In the genomic region with DNA sequence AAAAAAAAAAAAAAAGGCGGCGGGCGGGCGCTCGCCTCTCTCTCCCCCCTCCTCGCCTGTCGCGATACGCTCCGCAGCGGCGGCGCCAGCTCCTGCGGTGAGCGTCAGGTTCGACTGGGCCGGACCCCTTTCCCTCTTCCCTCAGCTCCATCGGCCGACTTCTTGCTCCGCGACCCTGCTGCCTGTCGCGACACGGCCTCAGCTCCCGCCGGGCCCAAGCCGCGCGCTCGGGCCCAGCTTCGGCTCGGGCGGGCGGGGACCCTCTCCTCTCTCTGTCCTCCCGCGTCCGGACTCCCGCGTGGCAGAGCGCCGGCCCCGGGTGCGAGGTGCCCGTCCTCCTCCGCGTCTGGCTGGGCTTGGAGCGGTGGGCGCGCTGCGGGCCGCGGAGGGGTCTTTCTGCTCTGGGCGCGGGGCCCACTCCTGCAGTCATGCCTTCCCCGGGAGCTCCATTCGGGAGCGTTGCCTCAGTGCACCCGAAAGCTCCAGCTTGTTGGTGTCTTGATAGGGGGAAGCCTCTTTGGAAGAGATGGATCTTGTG, we compare ENCODE assay signal across 8 mouse cellular contexts. TPM values are rescaled to one million over a fixed set of nuclear protein-coding genes. Genes with fewer than 3 reads are reported as not detected.
DNase-seq lines count a peak whose midpoint lies in the region; ATAC-seq lines count a peak whose summit lies in the region.

No protein-coding gene starts in this region.

- peak overlapping the region; percentile 99 for H3K9ac ChIP-seq in heart, embryonic 16.5 days (ENCODE audit: low read length)

- ATAC-seq in heart, embryonic 16.5 days (replicated peaks; ENCODE audit: extremely low read depth, insufficient read depth, low FRiP score) = peak; percentile 1; the same call in 1 of the 2 replicates
- ATAC-seq in megakaryocyte, adult 5-6 weeks (ENCODE audit: poor library complexity, severe bottlenecking) = peak; percentile 20

- intact Hi-C loops in left cerebral cortex, postnatal 25 days (cut with DNase I) = loop anchor here (1.0 kb wide), 1 partner anchor 20 kb away; a partner anchor contains a TSS
- intact Hi-C loops in left cerebral cortex, postnatal 10 days (cut with DNase I) = no loop called here

- no peaks in the 10 kb centered on the region for H3K27me3 ChIP-seq in embryonic facial prominence, embryonic 10.5 days (replicated peaks; ENCODE audit: low read depth, poor library complexity, severe bottlenecking)
- H3K27me3 ChIP-seq in heart, embryonic 16.5 days (ENCODE audit: control insufficient read depth, insufficient read depth, low read length) = no peaks in the 10 kb centered on the region

- H3K9me3 ChIP-seq in embryonic facial prominence, embryonic 10.5 days = no peaks in the 10 kb centered on the region
- no peaks in the 10 kb centered on the region for H3K9me3 ChIP-seq in heart, embryonic 16.5 days (replicated peaks; ENCODE audit: control insufficient read depth, low read length)

- peak overlapping the region; percentile 98 for H3K4me3 ChIP-seq in embryonic facial prominence, embryonic 10.5 days
- H3K4me3 ChIP-seq in heart, embryonic 16.5 days (ENCODE audit: low read length) = peak overlapping the region; percentile 95

- peak overlapping the region; percentile 97 for H3K27ac ChIP-seq in embryonic facial prominence, embryonic 10.5 days (replicated peaks)
- peak overlapping the region; percentile 95 for H3K27ac ChIP-seq in heart, embryonic 16.5 days (ENCODE audit: low read length)

- H3K4me2 ChIP-seq in heart, embryonic 16.5 days (ENCODE audit: low read depth, low read length) = peak overlapping the region; percentile 89

- peaks cover 38% of the 10 kb centered on the region for H3K4me1 ChIP-seq in embryonic facial prominence, embryonic 10.5 days
- peaks cover 33% of the 10 kb centered on the region for H3K4me1 ChIP-seq in heart, embryonic 16.5 days (ENCODE audit: control insufficient read depth, insufficient read depth, low read length)

- peak; percentile 17 to 39 for DNase-seq in left cerebral cortex, postnatal 25 days (ENCODE audit: low spot score in 2 of 2)
- DNase-seq in left cerebral cortex, postnatal 10 days (ENCODE audit: extremely low spot score in 1 of 2, low spot score in 2 of 2) = no peak
- DNase-seq in embryonic facial prominence, embryonic 10.5 days (ENCODE audit: low spot score) = no peak
- DNase-seq in urinary bladder, postnatal 25 days (ENCODE audit: low spot score) = no peak
- no peak for DNase-seq in thymus, postnatal 0 days (ENCODE audit: low spot score)
- DNase-seq in left cerebral cortex, adult 8-10 months (ENCODE audit: low spot score in 2 of 2) = no peak

- peaks cover 61% of the 10 kb centered on the region for H3K36me3 ChIP-seq in embryonic facial prominence, embryonic 10.5 days (replicated peaks)
- H3K36me3 ChIP-seq in heart, embryonic 16.5 days (ENCODE audit: control insufficient read depth, insufficient read depth) = peaks cover 10% of the 10 kb centered on the region

- WGBS in embryonic facial prominence, embryonic 10.5 days = under 1% methylated on average over 56 of the region's 58 CpGs
- WGBS in heart, embryonic 16.5 days = under 1% methylated on average over 41 of the region's 58 CpGs

RNA-seq across cellular contexts. Expression of a gene that starts 0.5 kb away (rescaled TPM):
- 10 to 100 TPM; 53.1 to 58.1 TPM for total RNA-seq in left cerebral cortex, postnatal 25 days (2021)
- total RNA-seq in left cerebral cortex, postnatal 10 days (2021) = 10 to 100 TPM; 48.2 to 60.9 TPM
- polyA plus RNA-seq in embryonic facial prominence, embryonic 10.5 days (2016; fragmentation: Nextera tagmentation; extraction: Ambion mirVana) = 85.6 and 88.0 TPM in 2 replicates
- 29.9 and 32.9 TPM in 2 replicates for polyA plus RNA-seq in heart, embryonic 16.5 days (2015; fragmentation: Nextera tagmentation; extraction: Ambion mirVana)
- total RNA-seq in megakaryocyte, adult 5-6 weeks (2015) = 119 and 123 TPM in 2 replicates
- 23.5 and 36.8 TPM in 2 replicates for total RNA-seq in megakaryocyte, adult 5-6 weeks (2017)
- polyA plus RNA-seq in thymus, postnatal 0 days (2015; fragmentation: Nextera tagmentation; extraction: Ambion mirVana) = 42.6 and 44.5 TPM in 2 replicates
- total RNA-seq in left cerebral cortex, adult 8-10 months (2022) = 10 to 100 TPM; 44.9 to 57.8 (median 51.0) TPM

RNA-seq across cellular contexts. Expression of a gene that starts 15.8 kb away (rescaled TPM):
- 10 to 100 TPM; 45.4 to 46.2 TPM for total RNA-seq in left cerebral cortex, postnatal 25 days (2021)
- total RNA-seq in left cerebral cortex, postnatal 10 days (2021) = 10 to 100 TPM; 54.8 to 63.6 TPM
- polyA plus RNA-seq in embryonic facial prominence, embryonic 10.5 days (2016; fragmentation: Nextera tagmentation; extraction: Ambion mirVana) = 179 and 183 TPM in 2 replicates
- 60.8 and 62.2 TPM in 2 replicates for polyA plus RNA-seq in heart, embryonic 16.5 days (2015; fragmentation: Nextera tagmentation; extraction: Ambion mirVana)
- 15.1 and 21.1 TPM in 2 replicates for total RNA-seq in megakaryocyte, adult 5-6 weeks (2015)
- total RNA-seq in megakaryocyte, adult 5-6 weeks (2017) = 51.0 and 66.7 TPM in 2 replicates
- 88.2 and 93.1 TPM in 2 replicates for polyA plus RNA-seq in thymus, postnatal 0 days (2015; fragmentation: Nextera tagmentation; extraction: Ambion mirVana)
- total RNA-seq in left cerebral cortex, adult 8-10 months (2022) = 10 to 100 TPM; 50.4 to 59.8 (median 55.2) TPM

RNA-seq across cellular contexts. Expression of a gene that starts 15.8 kb away (rescaled TPM):
- 10 to 100 TPM; 40.6 to 45.0 TPM for total RNA-seq in left cerebral cortex, postnatal 25 days (2021)
- total RNA-seq in left cerebral cortex, postnatal 10 days (2021) = 10 to 100 TPM; 34.5 to 37.9 TPM
- 31.0 and 33.0 TPM in 2 replicates for polyA plus RNA-seq in embryonic facial prominence, embryonic 10.5 days (2016; fragmentation: Nextera tagmentation; extraction: Ambion mirVana)
- 15.6 and 17.0 TPM in 2 replicates for polyA plus RNA-seq in heart, embryonic 16.5 days (2015; fragmentation: Nextera tagmentation; extraction: Ambion mirVana)
- 20.8 and 30.4 TPM in 2 replicates for total RNA-seq in megakaryocyte, adult 5-6 weeks (2015)
- total RNA-seq in megakaryocyte, adult 5-6 weeks (2017) = 23.8 and 28.4 TPM in 2 replicates
- polyA plus RNA-seq in thymus, postnatal 0 days (2015; fragmentation: Nextera tagmentation; extraction: Ambion mirVana) = 20.8 and 28.9 TPM in 2 replicates
- total RNA-seq in left cerebral cortex, adult 8-10 months (2022) = 10 to 100 TPM; 36.8 to 46.7 (median 42.9) TPM

RNA-seq across cellular contexts. Expression of a gene that starts 20.1 kb away (rescaled TPM):
- total RNA-seq in left cerebral cortex, postnatal 25 days (2021) = 1 to 10 TPM; 5.0 to 5.7 TPM
- total RNA-seq in left cerebral cortex, postnatal 10 days (2021) = 1 to 10 TPM; 4.4 to 5.5 TPM
- polyA plus RNA-seq in embryonic facial prominence, embryonic 10.5 days (2016; fragmentation: Nextera tagmentation; extraction: Ambion mirVana) = 15.8 and 17.8 TPM in 2 replicates
- polyA plus RNA-seq in heart, embryonic 16.5 days (2015; fragmentation: Nextera tagmentation; extraction: Ambion mirVana) = 20.5 and 22.3 TPM in 2 replicates
- total RNA-seq in megakaryocyte, adult 5-6 weeks (2015) = 7.8 and 8.7 TPM in 2 replicates
- 9.4 and 15.4 TPM in 2 replicates for total RNA-seq in megakaryocyte, adult 5-6 weeks (2017)
- 20.7 and 22.9 TPM in 2 replicates for polyA plus RNA-seq in thymus, postnatal 0 days (2015; fragmentation: Nextera tagmentation; extraction: Ambion mirVana)
- 1 to 10 TPM; 5.7 to 7.6 (median 5.8) TPM for total RNA-seq in left cerebral cortex, adult 8-10 months (2022)

RNA-seq across cellular contexts. Expression of a gene that starts 28.4 kb away (rescaled TPM):
- total RNA-seq in left cerebral cortex, postnatal 25 days (2021) = 100 to 1,000 TPM; 542 to 549 TPM
- total RNA-seq in left cerebral cortex, postnatal 10 days (2021) = 100 to 1,000 TPM; 531 to 541 TPM
- 365 and 398 TPM in 2 replicates for polyA plus RNA-seq in embryonic facial prominence, embryonic 10.5 days (2016; fragmentation: Nextera tagmentation; extraction: Ambion mirVana)
- polyA plus RNA-seq in heart, embryonic 16.5 days (2015; fragmentation: Nextera tagmentation; extraction: Ambion mirVana) = 644 and 753 TPM in 2 replicates
- 263 and 351 TPM in 2 replicates for total RNA-seq in megakaryocyte, adult 5-6 weeks (2015)
- 273 and 274 TPM in 2 replicates for total RNA-seq in megakaryocyte, adult 5-6 weeks (2017)
- polyA plus RNA-seq in thymus, postnatal 0 days (2015; fragmentation: Nextera tagmentation; extraction: Ambion mirVana) = 523 and 568 TPM in 2 replicates
- 100 to 1,000 TPM; 580 to 641 (median 617) TPM for total RNA-seq in left cerebral cortex, adult 8-10 months (2022)

Comparison
In these comparisons a context has a peak if more than half of its experiments do, and no peak if none do; other contexts are left out.
1. DNase-seq: peak in left cerebral cortex, postnatal 25 days (2 of 2); none in left cerebral cortex, postnatal 10 days (0 of 2), embryonic facial prominence, embryonic 10.5 days (single experiment), urinary bladder, postnatal 25 days (single experiment), thymus, postnatal 0 days (single experiment) and left cerebral cortex, adult 8-10 months (0 of 2).